Mouse (Mus musculus) kidney, postnatal 14 days (tissue): ENCODE data around the gene Gm17428.
"Not testable (repeated sequence)": the region's sequence is repeated elsewhere in the genome, so short reads cannot be mapped to it uniquely, and the experiment has no call there.

Experiments
- DNase-seq: peaks from one replicate; pipeline ENCODE4 v3.0.0; 2022; ENCODE audit warnings: mixed read lengths

The Gm17428 gene

GRCm38 (mm10) chr14:54976633-54977032, at the start of gene Gm17428:
Gene Gm17428 (plus strand): TSS chr14:54976933.
- no peak for DNase-seq

GRCm38 (mm10) chr14:54927296-54927695, 49.4 kb upstream of the Gm17428 start:
- DNase-seq = no peak

DNA sequence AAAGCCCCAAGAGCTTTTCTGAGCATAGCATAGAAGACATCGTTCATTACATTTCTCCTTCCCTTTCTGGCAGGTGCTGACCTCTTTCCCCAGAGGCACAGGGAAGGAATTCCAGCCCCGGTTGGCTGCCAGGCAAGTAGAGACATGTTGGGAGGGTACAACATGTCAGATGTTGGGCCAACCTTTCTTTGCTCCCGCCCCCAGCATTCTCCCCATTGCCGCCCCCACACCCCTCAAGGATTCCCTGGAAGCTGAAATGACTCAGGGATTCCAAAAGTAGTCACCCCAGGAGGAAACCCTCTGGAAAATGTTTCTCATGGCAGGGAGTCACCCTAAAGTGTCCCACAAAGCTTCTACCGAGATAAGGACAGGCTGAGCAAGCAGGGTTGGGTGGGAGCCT, 46.9 kb upstream of the Gm17428 start:
- DNase-seq = no peak

GRCm38 (mm10) chr14:54930431-54930830, 46.3 kb upstream of the Gm17428 start:
- DNase-seq = no peak

GRCm38 (mm10) chr14:54932645-54933150, 44.0 kb upstream of the Gm17428 start, which contains the start of gene Il25:
Gene Il25 (plus strand): TSS chr14:54932695.
- DNase-seq = no peak

GRCm38 (mm10) chr14:54935904-54936830, 40.6 kb upstream of the Gm17428 start, which contains the start of gene Cmtm5:
Gene Cmtm5 (plus strand): TSS chr14:54936261.
- no peak for DNase-seq

DNA sequence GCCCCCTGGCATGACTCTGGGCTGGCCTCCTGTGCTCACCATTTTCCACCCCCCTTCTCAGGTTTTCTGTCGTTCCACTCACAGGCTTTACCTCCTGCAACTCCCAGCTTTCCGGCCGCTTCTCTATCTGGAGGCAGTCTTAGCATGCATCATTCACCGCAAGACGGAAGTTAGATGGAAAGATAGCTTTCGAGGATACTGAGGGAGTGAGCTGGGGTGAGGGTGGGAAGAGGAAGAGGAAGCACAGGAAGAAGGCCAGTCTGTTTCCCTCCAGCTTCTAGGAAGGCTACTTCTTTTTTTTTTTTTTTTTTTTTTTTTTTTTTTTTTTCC, 39.9 kb upstream of the Gm17428 start:
- DNase-seq = no peak

DNA sequence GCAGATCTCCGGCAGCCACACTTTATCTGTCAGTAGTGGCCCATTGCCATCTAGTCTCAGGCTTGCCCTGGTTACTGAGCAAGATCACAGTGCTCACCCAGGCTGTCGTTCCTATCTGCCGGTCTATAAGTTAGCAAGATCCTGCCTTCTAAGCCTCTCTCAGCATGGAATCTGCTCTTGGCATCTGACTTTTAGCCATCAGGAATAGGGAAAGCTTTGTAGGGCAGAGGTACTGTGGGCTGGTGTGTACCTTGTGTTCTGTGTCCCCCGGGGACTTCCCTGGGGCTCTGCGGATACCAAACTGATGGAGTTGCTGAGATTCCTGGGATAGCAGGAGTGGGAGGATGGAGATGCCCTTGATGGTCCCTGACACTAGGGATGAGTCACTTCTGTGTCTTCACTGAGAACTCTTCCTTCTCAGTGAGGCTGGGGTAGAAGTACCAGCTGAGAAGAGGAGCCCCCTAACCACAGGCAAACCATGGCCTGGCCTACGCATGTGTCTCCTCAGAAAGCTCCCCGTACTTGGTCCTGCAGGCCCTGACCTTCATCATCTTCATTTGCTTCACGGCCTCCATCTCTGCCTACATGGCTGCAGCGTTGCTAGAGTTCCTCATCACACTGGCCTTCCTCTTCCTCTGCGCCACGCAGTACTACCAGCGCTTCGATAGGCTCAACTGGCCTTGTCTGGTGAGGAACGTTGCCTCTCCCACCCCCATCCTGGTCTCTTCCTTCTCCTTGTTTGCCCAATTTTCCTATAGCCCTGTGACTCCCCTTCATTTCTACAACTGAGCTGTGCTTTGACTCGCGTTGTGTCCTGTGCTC, 39.2 kb upstream of the Gm17428 start:
- no peak for DNase-seq

GRCm38 (mm10) chr14:54938431-54939219, 38.1 kb upstream of the Gm17428 start:
- DNase-seq = no peak

GRCm38 (mm10) chr14:54939434-54940175, 37.1 kb upstream of the Gm17428 start:
- DNase-seq = peak; percentile 84

GRCm38 (mm10) chr14:54940176-54940530, 36.6 kb upstream of the Gm17428 start:
- peak; percentile 41 for DNase-seq

GRCm38 (mm10) chr14:54941024-54941978, 35.4 kb upstream of the Gm17428 start:
- peak; percentile 62 for DNase-seq

GRCm38 (mm10) chr14:54942479-54942878, 34.3 kb upstream of the Gm17428 start:
- DNase-seq = no peak

DNA sequence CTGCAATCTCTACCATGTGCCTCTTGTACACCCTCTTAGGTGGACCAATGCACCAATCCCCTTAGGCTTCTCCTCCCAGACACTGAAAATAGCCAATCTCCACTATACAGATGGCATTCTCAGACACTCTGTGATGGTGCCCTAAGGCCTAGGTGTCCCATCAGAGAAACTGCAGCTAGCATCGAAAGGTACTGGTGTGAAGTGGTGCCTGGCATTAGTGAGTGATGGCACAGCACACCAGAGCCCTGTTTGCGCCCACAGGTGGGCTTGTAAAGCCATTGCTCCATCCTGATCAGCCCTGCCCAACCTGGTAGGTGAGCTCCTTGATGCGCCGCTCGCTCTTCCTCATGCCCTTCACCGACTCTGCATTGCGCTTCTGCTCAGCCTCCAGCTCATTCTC, 32.8 kb upstream of the Gm17428 start:
- no peak for DNase-seq

DNA sequence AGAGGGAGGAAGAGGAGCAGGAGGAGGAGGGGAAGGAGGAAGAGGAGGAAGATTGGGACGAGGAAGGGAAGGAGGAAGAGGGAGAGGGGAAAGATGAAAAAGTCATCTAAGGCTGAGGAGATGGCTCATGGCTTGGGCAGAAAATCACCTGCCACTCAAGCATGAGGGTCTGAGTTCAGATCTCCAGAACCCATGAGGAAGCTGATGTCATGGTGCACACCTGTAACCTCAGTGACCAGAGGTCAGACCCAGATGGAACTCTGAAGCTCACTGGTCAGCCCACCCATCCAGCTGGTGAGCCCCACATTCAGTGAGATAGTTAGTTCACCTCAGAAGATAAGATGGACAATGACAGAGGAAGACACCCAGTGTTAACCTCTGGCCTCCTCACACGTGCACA, 31.8 kb upstream of the Gm17428 start:
- no peak for DNase-seq

GRCm38 (mm10) chr14:54945975-54946704, 30.6 kb upstream of the Gm17428 start:
- DNase-seq = no peak

DNA sequence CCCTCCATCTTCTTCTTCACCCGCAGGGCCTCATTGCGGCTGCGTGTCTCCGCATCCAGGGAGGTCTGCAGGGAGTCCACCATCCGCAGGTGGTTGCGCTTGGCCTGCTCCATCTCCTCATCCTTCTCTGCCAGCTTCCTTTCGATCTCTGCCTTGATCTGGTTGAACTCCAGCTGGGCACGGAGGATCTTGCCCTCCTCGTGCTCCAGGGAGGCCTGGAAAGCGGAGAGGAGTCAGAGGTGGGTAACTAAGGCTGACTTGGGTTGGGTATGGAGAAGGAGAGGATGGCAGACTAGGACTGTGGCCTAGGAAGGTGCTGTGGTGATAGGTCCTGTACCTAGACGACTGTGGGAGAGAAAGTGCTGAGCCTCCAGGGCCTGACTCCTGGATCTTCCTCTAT, 29.7 kb upstream of the Gm17428 start:
- not testable (repeated sequence) for DNase-seq

DNA sequence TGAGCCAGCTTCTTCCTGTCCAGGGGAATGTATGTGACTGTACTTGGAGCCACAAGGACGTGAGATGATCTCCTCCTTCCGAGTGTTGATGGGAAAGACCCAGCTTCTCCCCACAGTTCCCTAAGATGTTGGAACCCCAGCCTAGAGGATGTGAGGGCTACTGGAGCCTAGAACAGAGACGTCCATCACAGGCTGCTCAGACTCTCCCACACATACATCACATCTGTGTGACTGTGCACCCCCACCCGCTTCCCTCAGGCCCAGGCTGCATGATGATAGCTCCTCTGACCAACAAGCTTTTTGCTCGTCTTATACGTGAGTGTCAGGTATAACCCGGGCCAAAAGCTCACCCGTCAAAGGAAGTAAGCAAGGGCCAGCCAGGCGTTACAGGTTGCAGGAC, 28.0 kb upstream of the Gm17428 start:
- no peak for DNase-seq

GRCm38 (mm10) chr14:54950493-54950892, 26.2 kb upstream of the Gm17428 start:
- no peak for DNase-seq

- no peak for DNase-seq
These were observed 25.1 kb upstream of the Gm17428 start for GRCm38 (mm10) chr14:54951587-54951986.
